Mouse (Mus musculus): Measurements from ENCODE around the gene Acsf3.

- no peak for TF ChIP-seq CTCF (IDR thresholded peaks at IDR 0.05; ENCODE audit: insufficient read depth, low read depth, low read length)
- no peak for TF ChIP-seq POLR2A (IDR thresholded peaks at IDR 0.05; ENCODE audit: insufficient read depth, low read depth, low read length)
These were observed 47.9 kb upstream of the Acsf3 start for GRCm38 (mm10) chr8:122727412-122727811.

Measured in olfactory bulb, adult 2 months (tissue).